Mouse (Mus musculus) heart, adult 2 months (tissue): ENCODE data around the gene Lin52.

Source experiments
- CTCF ChIP-seq: fragments of 200-600 bp; IDR thresholded peaks from 2 replicates; pipeline ENCODE4 v1.8.1; 2022; ENCODE audit warnings: antibody characterized with exemption, mild to moderate bottlenecking, moderate library complexity
- EP300 ChIP-seq: fragments of 200-500 bp; IDR thresholded peaks from 2 replicates; pipeline ENCODE4 v1.6.1; 2011; ENCODE audit warnings: low read depth, low read length, control low read depth; ENCODE audit not compliant: insufficient read depth
- POLR2A ChIP-seq: fragments of 200-500 bp; IDR thresholded peaks from 2 replicates; pipeline ENCODE4 v1.6.1; 2011; ENCODE audit warnings: mild to moderate bottlenecking, low read depth, low read length, control low read depth; ENCODE audit not compliant: insufficient read depth

GRCm38 (mm10) chr12:84562558-84562957 lies 111.3 kb downstream of the Lin52 start:
- TF ChIP-seq CTCF (peak; percentile 25; the same call in 1 of the 2 replicates), EP300 (no peak), POLR2A (no peak)
